Mouse (Mus musculus) CD4-positive, CD25-positive, alpha-beta regulatory T cell, adult 2 months (primary cell): Measurements from ENCODE around the gene Slain1.
A peak's percentile ranks its signal among the peaks of the same experiment; 100 is the strongest.
"Not testable (repeated sequence)": the region's sequence is repeated elsewhere in the genome, so short reads cannot be mapped to it uniquely, and the experiment has no call there.

Experiments used
- DNase-seq: peaks from one replicate; pipeline ENCODE4 v3.0.0-alpha.2; 2012; ENCODE audit warnings: low read depth, low spot score

Gene Slain1

DNA sequence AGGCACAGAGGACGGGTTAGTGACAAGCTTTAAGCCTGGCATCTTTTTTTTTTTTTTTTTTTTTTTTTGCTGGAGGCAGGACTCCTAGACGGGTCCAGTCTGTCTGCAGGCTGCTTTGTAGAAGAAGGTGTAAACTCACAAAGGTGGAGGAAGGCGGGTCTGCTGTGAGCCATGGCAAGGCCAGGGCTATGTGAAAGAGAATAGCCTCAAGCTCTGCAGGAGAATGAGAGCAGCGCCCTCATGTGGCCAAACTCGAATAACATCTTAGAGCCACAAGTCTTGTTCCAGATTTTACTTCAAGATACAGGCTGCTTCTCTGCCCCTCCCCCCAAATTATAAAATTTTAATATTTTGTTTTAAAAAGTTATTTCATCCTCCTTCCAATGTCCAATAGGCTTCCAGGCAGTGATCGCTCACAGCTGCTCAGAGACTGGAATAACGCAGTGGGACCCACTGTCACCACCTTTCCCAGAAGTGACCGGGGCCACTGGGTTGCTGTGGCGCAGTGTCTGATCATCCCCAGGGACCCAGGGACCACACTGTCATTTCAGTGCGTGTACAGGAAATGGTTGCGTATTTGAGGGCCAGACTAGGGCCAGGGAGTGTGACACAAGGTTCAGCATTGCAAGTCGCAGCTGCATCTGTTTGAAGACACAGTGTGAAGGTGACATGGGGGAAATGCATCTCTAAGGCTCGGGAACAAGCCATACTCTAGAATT, 70.8 kb downstream of the Slain1 start:
- DNase-seq, result peak; percentile 79

DNA sequence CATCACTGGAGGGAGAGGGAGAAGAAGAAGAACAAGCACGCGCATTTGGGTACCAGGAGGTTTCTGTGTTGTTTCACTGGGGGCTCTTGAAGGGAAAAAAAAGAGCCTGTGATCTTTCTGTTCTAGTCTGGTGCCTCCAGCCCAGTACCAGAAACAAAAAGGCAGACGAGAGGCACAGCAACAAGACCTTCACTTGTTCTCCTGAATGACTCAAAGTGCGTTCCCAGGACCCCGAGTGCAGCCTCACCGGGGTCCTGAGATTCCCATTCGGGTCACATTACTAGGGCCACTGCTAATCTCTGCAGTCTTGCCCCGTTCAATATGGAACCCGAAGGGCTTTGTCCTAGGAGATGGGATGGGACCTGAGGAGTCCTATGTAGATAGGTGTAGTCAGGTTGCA, 73.3 kb downstream of the Slain1 start:
- DNase-seq, result no peak

- DNase-seq, result no peak
Observed at GRCm38 (mm10) chr14:103723841-103724240, 73.8 kb downstream of the Slain1 start.

- no peak for DNase-seq
Observed at GRCm38 (mm10) chr14:103728506-103728905, 78.5 kb downstream of the Slain1 start.

GRCm38 (mm10) chr14:103728951-103729725, 79.1 kb downstream of the Slain1 start:
- DNase-seq, result no peak

DNA sequence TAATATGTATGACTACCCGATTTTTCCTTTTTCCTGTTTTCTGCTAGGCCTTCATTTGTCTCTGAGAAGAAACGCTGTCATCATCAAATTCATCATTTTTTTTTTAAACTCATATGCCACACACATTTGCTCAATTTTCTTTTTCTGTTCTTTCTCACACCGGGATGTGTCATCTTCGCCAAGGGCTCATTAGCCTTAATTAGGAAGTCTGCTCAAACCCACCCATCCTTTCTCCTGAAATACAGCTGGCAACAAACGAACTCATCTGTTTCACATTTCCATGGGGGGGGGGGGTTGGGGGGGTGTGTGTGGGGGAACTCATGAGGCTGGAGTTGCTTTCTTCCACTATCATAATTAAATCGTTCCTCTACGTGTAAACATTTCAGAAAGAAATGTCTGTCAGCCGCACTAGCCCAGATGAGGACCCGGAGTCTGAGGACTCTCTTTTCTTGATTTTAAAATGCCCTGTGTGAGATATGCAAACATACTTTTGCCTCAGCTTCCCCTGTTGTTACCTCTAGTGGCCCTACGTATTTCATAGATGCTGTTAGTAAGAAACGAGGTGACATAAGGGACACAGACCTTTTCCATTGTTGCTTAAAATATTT, 79.8 kb downstream of the Slain1 start:
- no peak for DNase-seq

DNA sequence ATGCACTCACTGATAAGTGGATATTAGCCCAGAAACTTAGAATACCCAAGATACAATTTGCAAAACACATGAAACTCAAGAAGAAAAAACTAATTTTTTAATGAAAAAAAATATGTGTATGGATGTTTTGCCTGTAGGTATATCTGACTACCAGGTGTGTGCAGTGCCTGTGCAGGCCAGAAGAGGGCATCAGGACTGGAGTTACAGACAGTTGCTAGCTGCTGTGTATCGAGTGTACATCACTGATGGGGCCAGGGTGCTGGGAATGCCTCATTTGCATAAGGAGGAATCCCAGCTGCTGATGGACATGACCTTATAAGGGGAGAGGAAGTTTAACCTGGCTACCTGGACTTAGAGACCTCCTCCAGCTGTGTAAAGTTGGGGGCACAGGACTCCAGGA, 82.6 kb downstream of the Slain1 start:
- DNase-seq, result no peak

GRCm38 (mm10) chr14:103741216-103741615, 91.2 kb downstream of the Slain1 start:
- no peak for DNase-seq

DNA sequence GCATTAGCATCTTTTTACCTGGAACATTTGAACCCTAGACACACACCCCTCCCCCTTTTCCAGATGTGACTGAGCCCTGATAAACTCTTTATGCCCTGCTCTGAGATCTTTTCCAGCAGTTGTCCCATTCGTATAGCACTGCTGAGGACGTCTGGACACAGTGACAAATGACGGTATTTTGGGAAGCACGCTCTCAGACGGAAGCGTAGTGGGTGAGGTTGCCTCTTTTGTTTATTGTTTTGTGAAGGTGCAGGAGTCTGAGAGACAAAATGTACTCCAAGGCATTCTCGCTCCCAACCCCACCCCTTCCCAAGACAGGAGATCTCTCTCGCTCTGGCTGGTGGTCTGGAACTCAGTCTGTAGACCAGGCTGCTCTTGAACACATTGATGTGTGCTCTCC, 92.1 kb downstream of the Slain1 start:
- no peak for DNase-seq

DNA sequence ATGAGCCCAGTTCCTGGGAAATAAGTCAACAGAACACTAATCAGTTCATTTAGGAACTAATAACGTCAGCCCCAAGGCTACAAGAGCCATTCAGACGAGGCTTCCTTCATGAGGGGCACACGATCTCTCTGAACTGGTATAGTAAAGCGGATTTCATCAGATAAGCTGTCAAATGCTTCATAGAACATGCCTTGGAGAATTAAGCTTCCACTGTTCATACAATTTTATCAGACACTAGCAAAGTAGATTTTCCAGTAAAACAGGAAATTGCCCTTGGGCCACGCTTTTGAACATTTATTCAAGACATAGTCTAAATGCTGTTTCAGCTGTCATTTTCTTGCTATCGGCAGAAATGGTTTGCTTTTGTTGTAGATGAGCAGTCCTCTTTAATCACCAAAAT, 97.3 kb downstream of the Slain1 start:
- no peak for DNase-seq

GRCm38 (mm10) chr14:103750638-103751037, 100.6 kb downstream of the Slain1 start:
- DNase-seq, result not testable (repeated sequence)

DNA sequence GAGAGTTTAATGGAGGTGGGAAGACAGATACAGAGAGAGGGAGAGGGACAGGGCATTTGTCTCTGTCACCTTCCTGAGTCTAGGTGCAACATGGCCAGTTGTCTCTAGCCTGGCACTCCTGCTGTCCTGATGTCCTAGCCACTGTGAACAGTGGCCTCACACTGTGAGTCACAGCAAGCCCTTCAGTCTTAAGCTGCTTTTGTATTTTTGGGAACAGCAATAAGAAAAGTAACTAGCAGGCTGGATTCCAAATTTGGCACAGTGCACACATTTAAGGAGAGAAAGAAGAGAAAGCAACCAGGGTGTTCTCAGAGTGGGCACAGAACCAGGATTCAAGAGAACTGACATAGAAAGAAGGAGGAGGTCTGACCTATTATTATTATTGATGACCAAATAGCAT, 101.4 kb downstream of the Slain1 start:
- DNase-seq, result no peak

GRCm38 (mm10) chr14:103752773-103753172, 102.7 kb downstream of the Slain1 start:
- no peak for DNase-seq

DNA sequence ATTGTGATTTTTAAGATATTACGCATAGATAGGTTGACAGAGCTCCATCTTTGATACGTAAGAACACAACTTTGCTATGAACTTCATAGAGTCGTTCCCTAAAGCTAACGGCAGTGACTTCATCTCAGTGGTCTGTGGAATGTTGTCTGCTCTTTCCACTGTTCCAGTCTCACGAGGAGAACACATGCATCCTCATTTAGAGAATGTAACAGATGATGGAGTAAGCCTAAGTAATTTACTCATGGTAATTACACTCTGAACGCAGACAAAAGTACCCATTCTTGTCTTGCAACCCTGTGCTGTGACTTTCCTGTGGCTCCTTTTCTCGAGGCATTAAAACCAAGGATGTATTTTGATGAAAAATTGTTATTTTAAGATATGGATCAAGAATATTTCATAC, 104.0 kb downstream of the Slain1 start:
- no peak for DNase-seq

DNA sequence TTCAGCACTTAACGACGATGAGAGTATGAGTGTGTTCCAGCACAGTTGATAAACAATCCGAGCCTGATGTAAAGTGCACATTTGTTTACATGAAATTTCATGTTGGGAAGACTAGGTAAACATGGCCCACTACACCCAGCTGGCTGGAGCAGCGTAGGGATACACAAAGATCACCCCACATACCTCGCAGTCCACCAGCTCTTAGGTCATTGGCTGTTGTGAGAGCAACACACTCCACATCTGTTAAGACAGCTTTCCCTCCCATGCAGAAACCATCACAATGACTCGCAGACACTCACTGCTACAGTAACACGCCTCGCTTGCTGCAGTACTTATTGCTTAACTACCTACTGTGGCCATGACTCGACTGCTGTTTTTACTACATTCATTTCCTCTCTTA, 104.4 kb downstream of the Slain1 start:
- DNase-seq, result no peak
